Mouse (Mus musculus): ENCODE measurements around the gene Fmn2. TPM values are rescaled to one million over a fixed set of nuclear protein-coding genes. Genes with fewer than 3 reads are reported as not detected.

Gene Fmn2
- polyA plus RNA-seq, 1 experiment from 2014 or later = 11.4 TPM

- H3K9me3 ChIP-seq = no peaks in the 10 kb centered on the region
- no peaks in the 10 kb centered on the region for H3K36me3 ChIP-seq
- no peak overlapping the region for H3K27ac ChIP-seq (replicated peaks)
- no peak; the same call in 1 of the 2 replicates for ATAC-seq (ENCODE audit: low FRiP score, low read depth)
- no peak overlapping the region for H3K9ac ChIP-seq (replicated peaks)
- H3K27me3 ChIP-seq = no peaks in the 10 kb centered on the region
- H3K4me1 ChIP-seq = no peaks in the 10 kb centered on the region
- no peak overlapping the region for H3K4me3 ChIP-seq
- no peak overlapping the region for H3K4me2 ChIP-seq (replicated peaks)
- WGBS = 56% methylated on average over 10 of the region's 10 CpGs
These were observed 358.9 kb downstream of the Fmn2 start for GRCm38 (mm10) chr1:174860407-174861118.

Other genes with a start within 250 kb of the Fmn2 start
- gene Olfr419, start 249.8 kb upstream of the Fmn2 start, polyA plus RNA-seq (2016; fragmentation: Nextera tagmentation; extraction: Ambion mirVana) = not detected in 2 replicates
- gene Mptx1, start 171.3 kb upstream of the Fmn2 start, polyA plus RNA-seq (2016; fragmentation: Nextera tagmentation; extraction: Ambion mirVana) = not detected in 2 replicates
- not detected in 2 replicates for gene Olfr417, start 136.7 kb upstream of the Fmn2 start, polyA plus RNA-seq (2016; fragmentation: Nextera tagmentation; extraction: Ambion mirVana)
- gene Olfr248, start 110.8 kb upstream of the Fmn2 start, polyA plus RNA-seq (2016; fragmentation: Nextera tagmentation; extraction: Ambion mirVana) = not detected in 2 replicates
- not detected in 2 replicates for gene Olfr414, start 77.8 kb upstream of the Fmn2 start, polyA plus RNA-seq (2016; fragmentation: Nextera tagmentation; extraction: Ambion mirVana)
- gene Olfr220, start 59.7 kb upstream of the Fmn2 start, polyA plus RNA-seq (2016; fragmentation: Nextera tagmentation; extraction: Ambion mirVana) = not detected in 2 replicates

All from midbrain, embryonic 12.5 days (tissue).